Mouse (Mus musculus): ENCODE data around the gene Tnnt3.

Tnnt3 gene

GRCm38 (mm10) chr7:142516221-142516978, 17.8 kb downstream of the Tnnt3 start:
- no peak for TF ChIP-seq GATA4 (IDR thresholded peaks at IDR 0.05; ENCODE audit: insufficient replicate concordance, low read length)

- TF ChIP-seq GATA4 (IDR thresholded peaks at IDR 0.05; ENCODE audit: insufficient replicate concordance, low read length), result no peak
Observed at GRCm38 (mm10) chr7:142517531-142517930, 18.9 kb downstream of the Tnnt3 start.

GRCm38 (mm10) chr7:142520331-142520730, 21.7 kb downstream of the Tnnt3 start:
- TF ChIP-seq GATA4 (IDR thresholded peaks at IDR 0.05; ENCODE audit: insufficient replicate concordance, low read length), result no peak

- no peak for TF ChIP-seq GATA4 (IDR thresholded peaks at IDR 0.05; ENCODE audit: insufficient replicate concordance, low read length)
Observed at GRCm38 (mm10) chr7:142522352-142522751, 23.7 kb downstream of the Tnnt3 start.

- no peak for TF ChIP-seq GATA4 (IDR thresholded peaks at IDR 0.05; ENCODE audit: insufficient replicate concordance, low read length)
Observed at GRCm38 (mm10) chr7:142523200-142523990, 24.8 kb downstream of the Tnnt3 start.

GRCm38 (mm10) chr7:142525342-142526178, 26.9 kb downstream of the Tnnt3 start:
- TF ChIP-seq GATA4 (IDR thresholded peaks at IDR 0.05; ENCODE audit: insufficient replicate concordance, low read length), result no peak

GRCm38 (mm10) chr7:142529350-142529749, 30.7 kb downstream of the Tnnt3 start:
- TF ChIP-seq GATA4 (IDR thresholded peaks at IDR 0.05; ENCODE audit: insufficient replicate concordance, low read length), result no peak

GRCm38 (mm10) chr7:142531973-142532521, 33.4 kb downstream of the Tnnt3 start:
- TF ChIP-seq GATA4 (IDR thresholded peaks at IDR 0.05; ENCODE audit: insufficient replicate concordance, low read length), result no peak

GRCm38 (mm10) chr7:142532671-142533058, 34.0 kb downstream of the Tnnt3 start, which contains the start of gene Mrpl23:
Gene Mrpl23 (plus strand): TSS chr7:142532686.
- TF ChIP-seq GATA4 (IDR thresholded peaks at IDR 0.05; ENCODE audit: insufficient replicate concordance, low read length), result no peak

- TF ChIP-seq GATA4 (IDR thresholded peaks at IDR 0.05; ENCODE audit: insufficient replicate concordance, low read length), result no peak
Observed at GRCm38 (mm10) chr7:142533059-142533855, 34.6 kb downstream of the Tnnt3 start.

- no peak for TF ChIP-seq GATA4 (IDR thresholded peaks at IDR 0.05; ENCODE audit: insufficient replicate concordance, low read length)
Observed at GRCm38 (mm10) chr7:142535116-142535515, 36.5 kb downstream of the Tnnt3 start.

GRCm38 (mm10) chr7:142535832-142536231, 37.2 kb downstream of the Tnnt3 start:
- TF ChIP-seq GATA4 (IDR thresholded peaks at IDR 0.05; ENCODE audit: insufficient replicate concordance, low read length), result peak; percentile 85

GRCm38 (mm10) chr7:142537181-142537580, 38.5 kb downstream of the Tnnt3 start:
- no peak for TF ChIP-seq GATA4 (IDR thresholded peaks at IDR 0.05; ENCODE audit: insufficient replicate concordance, low read length)

- TF ChIP-seq GATA4 (IDR thresholded peaks at IDR 0.05; ENCODE audit: insufficient replicate concordance, low read length), result no peak
Observed at GRCm38 (mm10) chr7:142537879-142538278, 39.2 kb downstream of the Tnnt3 start.

Data from liver, adult (tissue).